Mouse (Mus musculus) macrophage (primary cell): ENCODE measurements around the gene Acot5. TPM values are rescaled to one million over a fixed set of nuclear protein-coding genes. Genes with fewer than 3 reads are reported as not detected.
"Not testable (repeated sequence)": the region's sequence is repeated elsewhere in the genome, so short reads cannot be mapped to it uniquely, and the experiment has no call there.

Experiments
- H3K27ac ChIP-seq: fragments of 350-480 bp; formaldehyde crosslinking; 2 replicates; pipeline ENCODE4 v1.9.0; 2021
- H3K36me3 ChIP-seq: fragments of 350-480 bp; formaldehyde crosslinking; 2 replicates; pipeline ENCODE4 v1.9.0; 2021; ENCODE audit errors: inconsistent target
- H3K4me3 ChIP-seq: fragments of 350-480 bp; formaldehyde crosslinking; 2 replicates; pipeline ENCODE4 v1.9.0; 2021; ENCODE audit errors: inconsistent target
- H3K79me2 ChIP-seq: fragments of 350-480 bp; formaldehyde crosslinking; 2 replicates; pipeline ENCODE4 v1.9.0; 2021; ENCODE audit errors: inconsistent target
- WGBS: methylation state at CpG from one replicate; pipeline ENCODE4 v1.1.7; 2026; ENCODE audit warnings: inconsistent platforms; ENCODE audit not compliant: missing documents; 5-methylcytosine and 5-hydroxymethylcytosine counted together
- polyA plus RNA-seq: library from polyadenylated mRNA; stranded (reverse); fragments of 250-400 nt; gene quantifications from 3 replicates; pipeline ENCODE4 v1.2.4, GENCODE M21; 2018; ENCODE audit warnings: inconsistent platforms
- total RNA-seq, 78 experiments: library from RNA; depleted of rRNA; stranded (reverse); fragments of 250-400 nt; gene quantifications; 1 replicate in 9 of 78; 2 replicates in 24 of 78; 3 replicates in 43 of 78; 4 replicates in 2 of 78; pipeline ENCODE4 v1.2.4; 2018; ENCODE audit warnings: inconsistent platforms in 56 of 78

Gene Acot5
- total RNA-seq (2018; cell fraction: chromatin; rRNA removed), result not detected
- not detected for total RNA-seq (2018; cell fraction: cytosol; rRNA removed)
- total RNA-seq (2018; cell fraction: nucleus; rRNA removed), result not detected
- polyA plus RNA-seq, result not detected in 3 replicates

DNA sequence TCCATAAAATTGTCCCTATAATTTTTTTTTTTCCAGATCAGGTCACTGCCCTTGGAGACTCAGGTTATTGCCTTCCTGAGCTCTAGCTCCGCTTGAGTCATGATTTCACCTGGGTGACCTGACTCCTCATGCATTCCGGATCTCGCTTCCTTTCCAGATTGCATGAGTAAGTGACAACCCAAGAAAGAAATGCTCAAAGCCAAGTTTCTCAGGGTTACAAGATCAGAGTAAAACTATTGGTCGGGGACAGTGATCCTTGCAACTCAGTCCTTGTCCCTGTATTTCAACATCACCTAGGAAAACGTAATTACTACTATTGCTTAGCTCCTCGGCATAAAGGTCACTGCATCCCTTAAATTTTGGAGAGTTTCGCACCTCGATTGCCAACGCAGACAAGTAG, at the start of gene Acot5:
Gene Acot5, plus strand, starts transcription at position 340 of the 400 bp plus-strand sequence.
- no peaks in the 10 kb centered on the region for H3K79me2 ChIP-seq
- WGBS, result 65% methylated on average over 9 of the region's 9 CpGs
- no peak within 1 kb of the TSS for H3K27ac ChIP-seq
- H3K36me3 ChIP-seq, result no peaks in the 10 kb centered on the region
- no peak within 1 kb of the TSS for H3K4me3 ChIP-seq

DNA sequence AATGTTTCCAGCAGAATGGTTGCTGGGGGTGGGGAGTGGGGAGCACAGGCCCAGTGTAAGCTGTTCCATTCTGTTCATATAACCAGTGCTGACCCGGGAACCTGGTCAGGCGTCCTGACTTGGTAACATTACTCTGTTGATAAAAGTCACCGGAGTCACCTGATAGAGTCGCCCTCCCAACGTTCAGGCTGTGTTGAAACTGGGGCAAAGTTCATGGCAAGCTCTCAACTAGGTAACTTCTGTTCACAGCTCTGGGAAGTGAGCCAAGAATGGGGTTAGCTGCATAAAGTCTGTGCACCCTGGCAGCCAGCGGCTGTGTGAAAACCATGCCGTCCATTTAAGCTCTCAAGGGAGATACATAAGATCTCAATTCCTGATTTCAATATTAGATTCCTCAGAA, 48.6 kb upstream of the Acot5 start:
- not testable (repeated sequence) for H3K27ac ChIP-seq, H3K79me2 ChIP-seq, H3K4me3 ChIP-seq, H3K36me3 ChIP-seq
- WGBS, result 15% methylated on average over 5 of the region's 7 CpGs

DNA sequence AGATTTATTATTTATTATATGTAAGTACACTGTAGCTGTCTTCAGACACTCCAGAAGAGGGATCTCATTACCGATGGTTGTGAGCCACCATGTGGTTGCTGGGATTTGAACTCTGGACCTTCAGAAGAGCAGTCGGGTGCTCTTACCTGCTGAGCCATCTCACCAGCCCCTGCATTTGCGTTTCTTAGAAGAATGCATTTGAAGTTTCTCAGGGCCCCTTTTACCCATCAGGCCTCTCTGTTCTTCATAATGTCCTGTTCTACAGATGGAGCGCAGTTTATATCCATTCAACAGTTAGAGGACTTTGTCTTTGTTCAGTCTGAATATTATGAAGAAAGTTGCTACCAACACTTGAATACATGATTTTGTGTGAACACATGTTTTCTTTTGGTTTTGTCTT, 46.9 kb upstream of the Acot5 start:
- not testable (repeated sequence) for H3K4me3 ChIP-seq, H3K36me3 ChIP-seq, H3K79me2 ChIP-seq
- 94% methylated on average over 4 of the region's 4 CpGs for WGBS
- H3K27ac ChIP-seq, result peak overlapping the region; percentile 27; the same call in 1 of the 2 replicates

DNA sequence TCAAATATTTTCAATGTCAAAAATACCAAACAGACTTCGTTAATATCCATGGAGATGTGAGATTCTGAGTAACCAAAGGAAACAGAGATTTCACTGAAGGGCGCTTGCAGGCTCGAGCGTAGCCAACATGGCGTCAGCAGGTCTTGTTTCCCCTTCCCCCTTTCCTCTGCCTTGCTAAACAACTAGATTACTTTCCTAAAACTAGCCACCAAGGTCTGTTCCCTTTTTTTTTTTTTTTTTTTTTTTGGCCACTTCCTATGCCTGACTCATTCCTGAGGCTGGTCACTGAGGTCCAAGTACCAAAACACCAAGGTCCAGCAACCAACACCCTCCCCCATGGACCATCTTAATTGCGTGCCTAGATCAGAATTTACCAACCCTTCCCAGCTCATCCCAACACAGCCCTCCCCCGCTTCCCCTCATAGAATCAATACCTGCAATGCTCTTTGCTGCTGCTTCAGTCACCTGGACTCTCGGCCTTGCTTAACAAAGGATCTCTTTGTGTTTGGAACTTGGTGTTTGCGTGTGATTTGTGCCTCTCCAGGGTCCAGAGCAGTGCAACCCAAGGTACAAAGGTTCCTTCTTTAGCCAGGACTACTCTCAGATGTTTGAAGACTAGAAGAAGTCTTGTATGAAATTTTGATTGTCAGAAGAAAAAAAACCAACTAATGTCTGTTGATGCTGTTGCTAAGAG, 45.9 kb upstream of the Acot5 start:
- no peak overlapping the region for H3K4me3 ChIP-seq
- peak overlapping the region; percentile 27 for H3K27ac ChIP-seq
- 70% methylated on average over 9 of the region's 9 CpGs for WGBS
- no peaks in the 10 kb centered on the region for H3K79me2 ChIP-seq
- H3K36me3 ChIP-seq, result no peaks in the 10 kb centered on the region

DNA sequence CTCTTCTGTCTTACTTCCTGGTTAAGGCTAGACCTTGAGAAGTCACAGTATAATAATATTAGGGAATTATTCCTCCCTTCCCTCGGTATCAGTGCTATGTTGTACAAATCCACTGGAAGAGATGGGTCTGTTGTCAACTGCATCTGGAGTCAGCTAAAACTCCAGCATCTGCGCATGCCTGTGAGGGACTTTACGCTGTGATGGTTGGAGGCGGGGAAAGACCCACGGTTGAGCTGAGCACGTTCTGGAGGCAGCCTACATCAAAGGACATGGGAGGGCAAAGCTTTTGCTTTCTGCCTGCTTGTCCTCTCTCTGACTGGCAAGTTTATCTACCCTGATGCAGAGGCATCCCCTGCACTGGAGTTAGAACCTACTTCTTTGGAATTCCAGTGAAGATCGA, 43.2 kb upstream of the Acot5 start:
- no peak overlapping the region for H3K27ac ChIP-seq
- 93% methylated on average over 7 of the region's 7 CpGs for WGBS
- H3K79me2 ChIP-seq, result no peaks in the 10 kb centered on the region
- H3K36me3 ChIP-seq, result no peaks in the 10 kb centered on the region
- H3K4me3 ChIP-seq, result no peak overlapping the region

DNA sequence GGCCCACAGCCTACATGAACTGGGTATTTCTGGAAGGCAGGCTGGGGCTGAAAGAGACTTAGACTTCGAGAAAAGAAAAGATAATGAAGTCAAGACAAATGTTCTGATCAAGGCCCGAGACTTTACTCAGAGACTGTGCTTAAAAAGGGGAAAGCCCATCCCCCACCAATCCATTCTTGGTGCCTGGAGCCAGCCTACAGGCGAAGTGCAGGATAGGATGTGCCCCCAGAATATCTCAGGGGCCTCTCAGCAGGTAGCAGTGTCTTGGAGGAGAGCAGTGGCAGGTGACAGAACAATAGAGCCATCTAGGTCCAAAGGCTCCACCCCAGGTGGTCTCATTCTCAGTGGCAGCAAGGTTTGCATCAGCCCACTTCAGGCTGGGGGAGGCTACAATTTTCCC, 40.8 kb upstream of the Acot5 start:
- WGBS, result 94% methylated on average over 3 of the region's 3 CpGs
- not testable (repeated sequence) for H3K79me2 ChIP-seq, H3K27ac ChIP-seq, H3K4me3 ChIP-seq, H3K36me3 ChIP-seq

DNA sequence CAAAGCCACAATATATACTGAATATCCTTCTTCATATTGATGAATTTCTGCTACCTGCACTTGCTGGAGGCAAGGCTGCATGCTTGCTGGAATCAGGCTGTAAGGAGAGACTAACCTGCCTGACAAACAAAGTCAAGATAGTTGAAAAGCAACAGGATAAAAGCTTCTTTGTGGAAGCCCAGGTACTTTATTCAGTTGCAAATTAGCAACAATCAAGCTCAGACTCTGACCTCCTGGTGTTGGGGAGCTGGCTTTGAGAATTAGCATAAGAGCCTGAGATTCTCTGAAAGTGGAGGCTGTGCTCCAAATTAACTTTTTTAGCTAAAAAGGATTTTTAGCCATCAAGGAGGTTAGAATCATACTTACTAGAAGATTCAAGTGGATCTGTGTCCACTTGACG, 40.1 kb upstream of the Acot5 start:
- H3K79me2 ChIP-seq, H3K27ac ChIP-seq, H3K4me3 ChIP-seq, H3K36me3 ChIP-seq: not testable (repeated sequence)
- 91% methylated on average over 1 of the region's 1 CpGs for WGBS

DNA sequence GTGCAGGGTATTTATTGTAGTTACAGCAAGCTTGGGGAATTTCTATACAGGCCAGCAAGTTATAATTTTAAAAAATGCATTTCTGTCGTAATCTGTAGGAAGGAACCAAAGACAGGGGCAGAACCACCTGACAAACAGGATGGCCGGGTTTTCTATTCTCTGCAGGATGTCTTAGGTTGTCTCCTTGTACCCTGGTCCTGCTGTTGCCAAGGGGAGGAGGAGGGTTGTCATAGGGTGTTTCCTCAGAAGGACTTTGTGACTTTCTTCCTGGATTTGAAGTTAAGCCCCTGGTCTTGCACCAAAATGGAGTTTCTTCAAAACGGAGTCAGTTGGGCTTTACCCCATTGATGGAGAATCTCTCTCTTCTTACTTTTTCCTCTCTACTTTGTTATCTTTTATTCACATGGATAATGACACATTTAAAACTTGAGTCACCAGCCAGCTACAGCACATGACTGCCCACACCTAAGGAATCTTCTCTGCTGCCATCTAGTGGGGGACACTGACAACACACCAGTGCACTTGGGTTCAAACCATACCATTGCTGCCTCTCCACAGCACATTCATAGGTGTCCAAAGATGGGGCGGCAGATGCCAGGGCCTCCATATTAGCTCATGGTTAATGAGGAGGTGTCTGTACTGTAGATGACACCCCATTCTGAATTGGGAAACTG, 38.3 kb upstream of the Acot5 start:
- 37% methylated on average over 4 of the region's 4 CpGs for WGBS
- H3K4me3 ChIP-seq, result no peak overlapping the region
- no peaks in the 10 kb centered on the region for H3K36me3 ChIP-seq
- H3K27ac ChIP-seq, result no peak overlapping the region
- H3K79me2 ChIP-seq, result no peaks in the 10 kb centered on the region

DNA sequence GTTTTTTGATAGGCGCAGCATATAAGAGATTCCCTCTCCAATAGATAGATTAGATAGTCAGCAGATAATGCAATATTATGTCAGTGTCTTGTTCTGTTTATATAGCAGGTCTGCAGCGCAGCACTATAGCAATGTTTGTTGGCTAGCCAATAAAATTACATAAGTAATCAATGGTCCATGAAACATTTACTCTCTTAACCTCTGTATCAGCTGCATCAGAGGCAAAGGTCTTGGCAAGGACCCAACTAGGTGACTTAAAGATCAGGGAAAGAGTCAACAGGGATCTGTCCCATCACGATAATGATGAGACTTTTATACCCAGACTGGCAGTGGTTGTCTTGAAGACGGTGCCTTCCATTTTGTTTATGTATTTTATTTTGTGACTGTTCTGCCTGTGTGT, 36.3 kb upstream of the Acot5 start:
- Histone ChIP-seq H3K79me2 (no peaks in the 10 kb centered on the region), H3K27ac (no peak overlapping the region), H3K4me3 (no peak overlapping the region), H3K36me3 (no peaks in the 10 kb centered on the region)
- 97% methylated on average over 4 of the region's 4 CpGs for WGBS

DNA sequence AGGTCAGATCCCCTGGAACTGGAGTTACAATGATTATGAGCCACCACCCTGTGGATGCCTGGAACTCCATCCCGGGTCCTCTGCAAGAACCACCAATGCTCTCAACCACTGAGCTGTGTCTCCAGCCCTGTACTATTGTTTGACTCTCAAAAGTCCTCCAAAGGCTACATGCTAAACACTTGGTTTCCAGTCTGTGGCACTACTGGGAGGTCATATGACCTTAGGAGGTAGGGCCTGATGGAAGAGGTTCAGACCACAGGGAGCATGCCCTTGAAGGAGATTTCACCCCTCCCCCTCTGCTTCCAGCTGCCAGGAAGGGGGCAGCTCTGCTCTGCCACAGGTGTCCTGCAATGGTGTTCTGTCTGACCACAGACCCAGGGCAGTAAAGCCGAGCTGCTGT, 35.8 kb upstream of the Acot5 start:
- not testable (repeated sequence) for H3K27ac ChIP-seq, H3K79me2 ChIP-seq, H3K4me3 ChIP-seq, H3K36me3 ChIP-seq
- 81% methylated on average over 2 of the region's 2 CpGs for WGBS

DNA sequence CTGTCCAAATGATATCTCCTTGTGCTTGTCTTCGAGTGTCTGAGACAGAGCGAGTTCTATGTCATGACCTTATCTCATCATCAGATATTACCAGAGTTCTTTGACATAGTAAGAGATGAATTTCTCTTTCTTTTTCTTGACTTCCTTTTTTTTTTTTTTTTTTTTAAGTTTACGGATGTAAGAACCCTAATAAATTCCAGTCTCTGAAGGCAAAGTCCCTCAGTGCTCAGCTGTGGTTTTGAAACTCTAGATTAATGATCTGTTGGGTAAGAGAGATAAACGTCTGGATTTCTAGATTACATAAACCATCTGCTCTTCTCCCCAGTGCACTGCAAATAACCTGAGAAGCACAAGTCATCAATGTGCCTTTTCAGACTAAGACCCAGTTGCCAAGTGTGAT, 35.0 kb upstream of the Acot5 start:
- no peaks in the 10 kb centered on the region for H3K36me3 ChIP-seq
- 19% methylated on average over 4 of the region's 4 CpGs for WGBS
- no peak overlapping the region for H3K27ac ChIP-seq
- no peaks in the 10 kb centered on the region for H3K79me2 ChIP-seq
- H3K4me3 ChIP-seq, result no peak overlapping the region

DNA sequence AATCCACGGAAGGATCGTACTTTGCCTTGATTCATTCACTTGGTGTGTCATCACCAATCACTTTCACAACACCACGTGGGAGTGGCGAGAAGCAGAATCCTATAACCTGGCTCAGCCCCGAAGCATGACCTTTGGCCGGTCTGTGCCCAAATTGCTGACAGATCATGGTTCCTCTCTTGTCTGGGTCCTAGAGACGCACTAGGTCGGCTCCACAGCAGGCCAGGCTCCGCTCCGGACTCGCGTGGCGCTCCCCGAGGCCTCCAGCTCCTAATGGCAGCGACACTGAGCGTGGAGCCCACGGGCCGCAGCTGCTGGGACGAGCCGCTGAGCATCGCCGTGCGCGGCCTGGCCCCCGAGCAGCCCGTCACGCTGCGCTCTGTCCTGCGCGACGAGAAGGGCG, 30.9 kb upstream of the Acot5 start, which contains the start of gene Acot4:
Gene Acot4, plus strand, starts transcription at position 139 of the 400 bp plus-strand sequence.
- 9% methylated on average over 21 of the region's 32 CpGs for WGBS
- not testable (repeated sequence) for H3K27ac ChIP-seq

DNA sequence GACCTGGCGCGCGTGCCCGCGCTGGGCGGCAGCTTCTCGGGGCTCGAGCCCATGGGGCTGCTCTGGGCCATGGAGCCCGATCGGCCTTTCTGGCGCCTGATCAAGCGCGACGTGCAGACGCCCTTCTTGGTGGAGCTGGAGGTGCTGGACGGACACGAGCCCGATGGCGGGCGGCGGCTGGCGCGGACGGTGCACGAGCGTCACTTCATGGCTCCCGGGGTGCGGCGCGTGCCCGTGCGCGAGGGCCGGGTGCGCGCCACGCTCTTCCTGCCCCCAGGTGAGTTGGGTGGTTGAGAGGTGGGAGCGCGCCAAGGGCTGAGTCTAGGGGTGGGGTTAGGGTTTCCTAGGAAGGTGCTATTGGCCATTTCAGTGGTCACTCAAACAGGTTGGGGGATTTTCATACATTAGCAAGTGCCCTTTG, 30.4 kb upstream of the Acot5 start, which contains the start of gene Gm49366:
Gene Gm49366, plus strand, starts transcription at position 245 of the 421 bp plus-strand sequence.
- H3K79me2 ChIP-seq, result not testable (repeated sequence)

More for the DNA sequence above, 30.9 kb upstream of the Acot5 start, which contains the start of gene Acot4:
- not testable (repeated sequence) for H3K79me2 ChIP-seq, H3K36me3 ChIP-seq
- H3K4me3 ChIP-seq, result peak within 1 kb of the TSS; percentile 0; the same call in 1 of the 2 replicates

DNA sequence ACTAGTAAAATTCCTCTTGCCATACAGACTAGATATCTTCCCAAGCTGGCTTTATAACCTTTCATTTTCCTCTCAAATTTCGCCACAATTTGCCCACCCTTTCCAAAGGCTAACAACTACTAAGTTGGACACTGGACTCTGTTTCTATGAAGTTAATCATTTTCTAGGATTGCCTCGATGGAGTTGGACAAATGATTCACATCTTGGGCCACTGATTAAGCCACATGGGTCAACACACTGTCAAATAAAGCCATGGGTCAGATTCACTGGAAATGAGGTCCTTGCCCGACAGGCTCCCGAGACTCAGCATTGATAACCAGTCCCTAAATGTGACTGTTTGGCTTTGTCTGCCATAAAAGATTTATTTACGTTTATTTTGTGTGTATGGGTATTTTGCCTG, 26.9 kb upstream of the Acot5 start:
- Histone ChIP-seq H3K4me3 (no peak overlapping the region), H3K79me2 (no peaks in the 10 kb centered on the region), H3K27ac (no peak overlapping the region), H3K36me3 (no peaks in the 10 kb centered on the region)
- WGBS, result 94% methylated on average over 5 of the region's 5 CpGs

More for the DNA sequence above, 30.4 kb upstream of the Acot5 start, which contains the start of gene Gm49366:
- H3K27ac ChIP-seq, H3K36me3 ChIP-seq: not testable (repeated sequence)
- 21% methylated on average over 25 of the region's 39 CpGs for WGBS
- peak within 1 kb of the TSS; percentile 0; the same call in 1 of the 2 replicates for H3K4me3 ChIP-seq

DNA sequence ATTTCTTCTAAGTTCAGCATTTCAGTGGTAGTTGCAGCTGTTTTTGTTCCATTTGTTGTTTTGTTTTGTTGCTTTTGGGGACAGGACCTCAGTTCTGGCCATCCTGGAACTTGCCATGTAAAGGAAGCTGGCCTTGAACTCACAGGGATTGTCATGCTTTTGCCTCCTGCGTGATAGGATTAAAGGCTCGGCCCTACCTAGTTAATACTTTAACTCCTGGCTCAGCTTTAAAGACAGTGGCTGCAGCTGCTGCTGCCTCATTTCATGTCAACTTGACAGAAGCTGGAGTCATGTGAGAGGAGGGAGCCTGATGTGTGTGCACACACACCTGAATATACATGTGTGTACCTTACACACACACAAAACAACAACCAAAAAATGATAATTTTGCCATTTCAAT, 25.1 kb upstream of the Acot5 start:
- Histone ChIP-seq H3K79me2 (no peaks in the 10 kb centered on the region), H3K27ac (no peak overlapping the region), H3K36me3 (no peaks in the 10 kb centered on the region), H3K4me3 (no peak overlapping the region)
- WGBS, result 89% methylated on average over 2 of the region's 2 CpGs
